Mouse (Mus musculus): ENCODE data around the gene Myo1f.

DNA sequence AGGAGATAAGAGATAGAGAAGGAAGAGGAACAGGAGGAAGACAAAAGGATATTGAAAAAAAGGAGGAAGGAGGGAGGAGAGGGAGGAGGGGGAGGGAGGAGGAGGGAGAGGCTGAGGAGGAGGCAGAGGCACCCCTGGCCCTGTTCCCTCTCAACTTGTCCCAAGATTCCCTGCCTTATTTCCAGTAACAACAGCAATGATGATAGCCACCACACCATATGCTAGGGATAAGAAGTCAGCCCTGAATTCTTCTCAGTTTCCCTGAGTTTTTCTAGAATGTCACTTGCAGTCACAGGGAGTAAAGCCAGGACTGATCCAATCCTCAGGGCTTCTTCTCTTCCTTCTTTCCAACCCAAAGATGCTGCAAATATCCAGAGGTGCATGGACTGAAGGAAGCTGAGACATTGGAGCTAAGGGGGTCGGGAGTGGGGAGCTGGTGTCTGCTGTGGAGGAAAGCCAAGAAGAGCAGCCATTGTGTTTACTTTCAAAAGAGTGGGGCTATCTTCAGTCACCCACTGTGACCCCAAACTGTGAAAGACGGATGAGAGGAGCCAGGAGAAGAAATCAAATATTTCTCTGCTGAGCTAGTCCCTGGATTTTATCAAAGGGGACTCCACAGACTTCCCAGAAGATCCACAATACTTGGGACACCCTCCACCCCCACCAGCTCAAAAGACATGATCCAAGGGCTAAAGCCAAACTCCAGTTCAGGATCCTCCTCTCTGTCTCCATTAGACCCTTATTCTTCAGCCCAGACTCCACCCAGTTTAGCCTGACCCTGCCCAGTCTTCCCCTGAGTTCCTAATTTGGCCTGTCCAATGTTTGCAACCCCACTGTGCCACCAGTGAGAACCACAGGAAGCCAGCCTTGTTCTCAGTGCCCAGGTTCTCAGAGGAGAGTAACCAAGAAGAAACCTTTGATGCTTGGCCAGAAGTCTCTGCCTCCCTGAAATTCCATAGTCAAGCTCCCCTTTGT lies 42.8 kb upstream of the Myo1f start:
- TF ChIP-seq CTCF (IDR thresholded peaks at IDR 0.05) = no peak
- TF ChIP-seq EP300 (IDR thresholded peaks at IDR 0.05; ENCODE audit: insufficient read depth, low read depth, low read length) = no peak
- no peak for TF ChIP-seq POLR2A (IDR thresholded peaks at IDR 0.05; ENCODE audit: insufficient read depth, low read depth, low read length)

Measured in heart, adult 2 months (tissue).